ENCODE assay signal across 8 mouse cellular contexts in the genomic region with DNA sequence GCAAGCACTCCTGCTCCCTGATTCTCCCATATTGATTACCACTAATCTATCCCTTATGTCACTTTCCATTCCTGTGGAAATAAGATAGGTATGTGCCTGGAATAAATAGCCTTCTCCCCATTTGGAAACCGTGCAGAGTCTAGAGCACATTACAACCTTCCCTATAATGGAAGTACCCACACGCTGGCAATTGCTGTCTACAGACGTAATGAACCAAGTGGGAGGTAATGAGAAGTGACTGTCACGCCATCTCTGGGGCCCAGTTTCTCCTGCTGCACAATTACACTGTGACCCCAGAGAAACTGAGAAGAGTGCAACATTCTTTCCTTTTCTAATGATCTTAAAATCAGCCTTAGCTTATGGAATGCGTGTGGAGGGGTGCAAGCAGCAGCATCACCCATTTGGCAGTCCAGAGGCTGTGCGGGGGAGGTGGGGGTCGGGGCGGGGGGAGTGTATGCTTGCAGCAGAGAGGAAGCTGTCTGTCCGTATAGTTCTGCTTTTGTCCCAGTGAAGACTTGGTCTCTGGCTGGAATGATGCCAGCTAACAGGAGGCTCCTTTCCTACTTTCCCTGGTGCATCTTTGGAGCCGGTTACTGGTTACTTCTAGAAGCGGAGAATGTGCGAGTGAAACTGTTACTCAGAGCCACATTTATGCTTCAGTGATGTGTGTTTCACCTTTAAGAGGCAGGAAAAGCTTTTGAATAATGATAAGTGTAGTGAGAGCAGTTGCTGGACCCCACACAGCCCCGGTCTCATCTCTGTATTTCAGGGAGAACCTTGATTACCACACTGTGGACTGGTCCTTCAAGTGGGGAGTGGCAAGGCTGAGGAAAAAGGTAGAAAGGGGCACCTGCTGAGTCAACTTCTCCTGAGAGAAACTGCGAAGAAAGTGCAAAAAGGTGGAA.
DNase-seq lines count a peak whose midpoint lies in the region; ATAC-seq lines count a peak whose summit lies in the region.

No protein-coding gene starts in this region.

- peak; percentile 49 for ATAC-seq in forebrain, embryonic 14.5 days
- peak; percentile 45 for ATAC-seq in megakaryocyte, adult 5-6 weeks (ENCODE audit: poor library complexity, severe bottlenecking)

- H3K4me3 ChIP-seq in forebrain, embryonic 14.5 days (ENCODE audit: low read depth, low read length), result peak overlapping the region; percentile 5

- H3K4me1 ChIP-seq in forebrain, embryonic 14.5 days (ENCODE audit: control insufficient read depth, insufficient read depth, low read length), result peaks cover 12% of the 10 kb centered on the region

- H3K9me3 ChIP-seq in forebrain, embryonic 14.5 days (replicated peaks; ENCODE audit: control insufficient read depth, low read length), result no peaks in the 10 kb centered on the region

- no peaks in the 10 kb centered on the region for H3K36me3 ChIP-seq in forebrain, embryonic 14.5 days (ENCODE audit: control insufficient read depth, insufficient read depth, low read length)

- H3K4me2 ChIP-seq in forebrain, embryonic 14.5 days (ENCODE audit: low read length), result peak overlapping the region; percentile 44

- peak overlapping the region; percentile 40; the same call in 1 of the 2 replicates for H3K9ac ChIP-seq in forebrain, embryonic 14.5 days (ENCODE audit: low read length)

- H3K27me3 ChIP-seq in forebrain, embryonic 14.5 days (replicated peaks; ENCODE audit: control insufficient read depth, insufficient read depth, low read length), result no peaks in the 10 kb centered on the region

- peak; percentile 22 for DNase-seq in embryo, embryonic 11 days
- no peak for DNase-seq in embryo, embryonic 9.5 days (ENCODE audit: extremely low spot score)
- peak; percentile 52 for DNase-seq in 416B (ENCODE audit: low read depth)
- peak; percentile 74 for DNase-seq in forebrain, embryonic 14.5 days (ENCODE audit: low spot score)
- DNase-seq in thymus, postnatal 25 days, result no peak
- no peak for DNase-seq in thymus, postnatal 14 days
- no peak for DNase-seq in left cerebral cortex, postnatal 36 days (ENCODE audit: low spot score in 2 of 2)

- WGBS in forebrain, embryonic 14.5 days, result 11% methylated on average over 14 of the region's 14 CpGs

- peak overlapping the region; percentile 61 for H3K27ac ChIP-seq in forebrain, embryonic 14.5 days (ENCODE audit: low read depth, low read length)

- intact Hi-C loops in left cerebral cortex, postnatal 36 days (cut with DNase I), result loop anchor here (2.0 to 10.0 kb wide), 2 partner anchors 209 to 419 kb away; partner anchors contain the start of gene Tet2

Comparison
In these comparisons a context has a peak if more than half of its experiments do, and no peak if none do; other contexts are left out.
1. DNase-seq: peak in embryo, embryonic 11 days (single experiment), 416B (single experiment) and forebrain, embryonic 14.5 days (single experiment); none in embryo, embryonic 9.5 days (single experiment), thymus, postnatal 25 days (single experiment), thymus, postnatal 14 days (single experiment) and left cerebral cortex, postnatal 36 days (0 of 2).